Mouse (Mus musculus) heart, postnatal 0 days (tissue): ENCODE data around the gene Eif3g. TPM values are rescaled to one million over a fixed set of nuclear protein-coding genes. Genes with fewer than 3 reads are reported as not detected.

Experiments used
- ATAC-seq: fragments of 200-750 bp; cut with Nextera tagmentation; 2 replicates; pipeline ENCODE4 v1.8.0; 2017; ENCODE audit warnings: low read depth, moderate number of reproducible peaks, moderate library complexity; ENCODE audit not compliant: insufficient read depth
- DNase-seq: peaks from one replicate; pipeline ENCODE4 v3.0.0-alpha.2; 2016; ENCODE audit warnings: low spot score
- H3K27ac ChIP-seq: fragments of 300-500 bp; sonication (generic); 2 replicates; pipeline ENCODE4 v1.5.1; 2014; ENCODE audit warnings: low read depth, mild to moderate bottlenecking
- H3K27me3 ChIP-seq: fragments of 300-500 bp; sonication (generic); 2 replicates; pipeline ENCODE4 v1.6.1; 2014; ENCODE audit warnings: low read length, mixed read lengths; ENCODE audit not compliant: control insufficient read depth, insufficient read depth
- H3K36me3 ChIP-seq: fragments of 300-500 bp; sonication (generic); replicated peaks from 2 replicates; pipeline ENCODE4 v1.6.1; 2014; ENCODE audit warnings: low read length, mixed read lengths; ENCODE audit not compliant: control insufficient read depth, insufficient read depth
- H3K4me1 ChIP-seq: fragments of 300-500 bp; sonication (generic); 2 replicates; pipeline ENCODE4 v1.6.1; 2014; ENCODE audit warnings: antibody characterized with exemption; ENCODE audit not compliant: control insufficient read depth, insufficient read depth
- H3K4me2 ChIP-seq: fragments of 300-500 bp; sonication (generic); 2 replicates; pipeline ENCODE4 v1.6.1; 2014; ENCODE audit warnings: low read depth, mild to moderate bottlenecking, low read length, moderate library complexity
- H3K4me3 ChIP-seq: fragments of 300-500 bp; sonication (generic); 2 replicates; pipeline ENCODE4 v1.5.1; 2014; ENCODE audit warnings: low read depth, low read length
- H3K9ac ChIP-seq: fragments of 300-500 bp; sonication (generic); replicated peaks from 2 replicates; pipeline ENCODE4 v1.6.1; 2014; ENCODE audit warnings: low read depth, low read length, mixed read lengths
- H3K9me3 ChIP-seq: fragments of 300-500 bp; sonication (generic); replicated peaks from 2 replicates; pipeline ENCODE4 v1.6.1; 2016; ENCODE audit warnings: low read length; ENCODE audit not compliant: control insufficient read depth
- CTCF ChIP-seq: IDR thresholded peaks from 2 replicates; pipeline ENCODE4 v1.5.1; 2016; ENCODE audit warnings: antibody characterized with exemption, control low read depth, low read depth
- EP300 ChIP-seq: IDR thresholded peaks from 2 replicates; pipeline ENCODE4 v1.6.1; 2016; ENCODE audit warnings: antibody characterized with exemption, low read depth
- WGBS: fragments of 180-500 bp; shearing (Covaris S2); extraction: QIAGEN DNeasy Blood & Tissue Kit; methylation state at CpG from one replicate; pipeline ENCODE4 v1.1.7; 2014; 5-methylcytosine and 5-hydroxymethylcytosine counted together
- polyA plus RNA-seq: library from polyadenylated mRNA; unstranded; fragments of >200 nt; fragmentation: Nextera tagmentation; extraction: Ambion mirVana; gene quantifications from 2 replicates; pipeline ENCODE4 v1.2.1, GENCODE M21; 2015
- total RNA-seq: library from RNA; depleted of rRNA; stranded (reverse); fragments of >200 nt; gene quantifications from 2 replicates; pipeline ENCODE4 v1.2.3, GENCODE M21; 2014; ENCODE audit warnings: low replicate concordance; rRNA removed

Gene Eif3g
- 74.5 and 86.8 TPM in 2 replicates for total RNA-seq
- polyA plus RNA-seq = 161 and 172 TPM in 2 replicates

- DNase-seq (peak; percentile 88), ATAC-seq (peak; percentile 84)
- H3K4me2 ChIP-seq = peak within 1 kb of the TSS; percentile 97
- H3K4me1 ChIP-seq = peaks cover 10% of the 10 kb centered on the region
- WGBS = 3% methylated on average over 34 of the region's 34 CpGs
- no peaks in the 10 kb centered on the region for H3K27me3 ChIP-seq
- peak within 1 kb of the TSS; percentile 95 for H3K9ac ChIP-seq
- H3K9me3 ChIP-seq = no peaks in the 10 kb centered on the region
- TF ChIP-seq EP300 (no peak), CTCF (peak; percentile 89)
- peaks cover 37% of the 10 kb centered on the region for H3K36me3 ChIP-seq
- peak within 1 kb of the TSS; percentile 64 for H3K27ac ChIP-seq
- H3K4me3 ChIP-seq = peak within 1 kb of the TSS; percentile 93
These were observed at the start of gene Eif3g for GRCm38 (mm10) chr9:20898511-20899073. Gene Eif3g, minus strand, starts transcription at chr9:20898623.

- Histone ChIP-seq H3K27ac (no peak overlapping the region), H3K9me3 (no peaks in the 10 kb centered on the region), H3K4me3 (no peak overlapping the region), H3K9ac (no peak overlapping the region), H3K4me1 (no peaks in the 10 kb centered on the region), H3K36me3 (peaks cover 3% of the 10 kb centered on the region), H3K27me3 (no peaks in the 10 kb centered on the region), H3K4me2 (no peak overlapping the region)
- no peak for DNase-seq
- TF ChIP-seq EP300 (no peak), CTCF (no peak)
- 65% methylated on average over 16 of the region's 16 CpGs for WGBS
- no peak for ATAC-seq
These were observed 47.9 kb upstream of the Eif3g start for GRCm38 (mm10) chr9:20946066-20946880.

GRCm38 (mm10) chr9:20944697-20945370 lies 46.4 kb upstream of the Eif3g start:
- H3K27ac ChIP-seq = no peak overlapping the region
- 66% methylated on average over 4 of the region's 4 CpGs for WGBS

GRCm38 (mm10) chr9:20943911-20944310 lies 45.5 kb upstream of the Eif3g start:
- H3K4me2 ChIP-seq = no peak overlapping the region
- H3K9ac ChIP-seq = no peak overlapping the region
- H3K27me3 ChIP-seq = no peaks in the 10 kb centered on the region
- no peak overlapping the region for H3K27ac ChIP-seq
- H3K4me1 ChIP-seq = no peaks in the 10 kb centered on the region
- H3K36me3 ChIP-seq = peaks cover 26% of the 10 kb centered on the region
- no peak for ATAC-seq
- H3K4me3 ChIP-seq = no peak overlapping the region
- no peak for TF ChIP-seq EP300
- TF ChIP-seq CTCF = no peak
- H3K9me3 ChIP-seq = no peaks in the 10 kb centered on the region
- no peak for DNase-seq
- WGBS = 42% methylated on average over 2 of the region's 2 CpGs

More at GRCm38 (mm10) chr9:20944697-20945370, 46.4 kb upstream of the Eif3g start:
- Histone ChIP-seq H3K27me3 (no peaks in the 10 kb centered on the region), H3K4me3 (no peak overlapping the region), H3K4me1 (no peaks in the 10 kb centered on the region), H3K9me3 (no peaks in the 10 kb centered on the region), H3K9ac (no peak overlapping the region), H3K36me3 (peaks cover 17% of the 10 kb centered on the region), H3K4me2 (no peak overlapping the region)
- ATAC-seq = no peak
- DNase-seq = no peak
- TF ChIP-seq EP300 = no peak
- TF ChIP-seq CTCF = no peak

- DNase-seq = no peak
- no peak overlapping the region for H3K27ac ChIP-seq
- no peak overlapping the region for H3K4me3 ChIP-seq
- TF ChIP-seq CTCF = no peak
- TF ChIP-seq EP300 = no peak
- peak; percentile 33; the same call in 1 of the 2 replicates for ATAC-seq
- no peak overlapping the region for H3K4me2 ChIP-seq
- no peaks in the 10 kb centered on the region for H3K9me3 ChIP-seq
- H3K27me3 ChIP-seq = no peaks in the 10 kb centered on the region
- WGBS = 76% methylated on average over 7 of the region's 7 CpGs
- peaks cover 32% of the 10 kb centered on the region for H3K36me3 ChIP-seq
- H3K9ac ChIP-seq = no peak overlapping the region
- H3K4me1 ChIP-seq = no peaks in the 10 kb centered on the region
These were observed 45.0 kb upstream of the Eif3g start for GRCm38 (mm10) chr9:20943396-20943795.
